Mouse (Mus musculus) midbrain, embryonic 16.5 days (tissue): Measurements from ENCODE around the gene Sema4a. TPM values are rescaled to one million over a fixed set of nuclear protein-coding genes. Genes with fewer than 3 reads are reported as not detected.

Source experiments
- ATAC-seq: fragments of 200-750 bp; cut with Nextera tagmentation; 2 replicates; pipeline ENCODE4 v1.8.0; 2017; ENCODE audit warnings: moderate TSS enrichment
- H3K27ac ChIP-seq: fragments of 300-500 bp; sonication (generic); 2 replicates; pipeline ENCODE4 v1.5.1; 2014; ENCODE audit warnings: mild to moderate bottlenecking, low read length, mixed read lengths
- H3K27me3 ChIP-seq: fragments of 300-500 bp; sonication (generic); 2 replicates; pipeline ENCODE4 v1.6.1; 2014; ENCODE audit warnings: low read depth, low read length, mixed read lengths; ENCODE audit not compliant: control insufficient read depth, insufficient read depth
- H3K36me3 ChIP-seq: fragments of 300-500 bp; sonication (generic); 2 replicates; pipeline ENCODE4 v1.6.1; 2014; ENCODE audit warnings: mild to moderate bottlenecking, low read length, moderate library complexity, mixed read lengths; ENCODE audit not compliant: control insufficient read depth, insufficient read depth
- H3K4me1 ChIP-seq: fragments of 300-500 bp; sonication (generic); 2 replicates; pipeline ENCODE4 v1.6.1; 2014; ENCODE audit warnings: mild to moderate bottlenecking, low read length, mixed read lengths; ENCODE audit not compliant: control insufficient read depth, insufficient read depth
- H3K4me2 ChIP-seq: fragments of 300-500 bp; sonication (generic); 2 replicates; pipeline ENCODE4 v1.6.1; 2014; ENCODE audit warnings: mild to moderate bottlenecking, low read length, mixed read lengths
- H3K4me3 ChIP-seq: fragments of 300-500 bp; sonication (generic); 2 replicates; pipeline ENCODE4 v1.5.1; 2014; ENCODE audit warnings: low read depth, mild to moderate bottlenecking, low read length, moderate library complexity, mixed read lengths
- H3K9ac ChIP-seq: fragments of 300-500 bp; sonication (generic); 2 replicates; pipeline ENCODE4 v1.6.1; 2014; ENCODE audit warnings: low read depth, low read length, mixed read lengths
- H3K9me3 ChIP-seq: fragments of 300-500 bp; sonication (generic); replicated peaks from 2 replicates; pipeline ENCODE4 v1.6.1; 2014; ENCODE audit warnings: mild to moderate bottlenecking, low read length, mixed read lengths; ENCODE audit not compliant: control insufficient read depth, poor library complexity, severe bottlenecking
- WGBS: fragments of 180-500 bp; shearing (Covaris S2); extraction: QIAGEN DNeasy Blood & Tissue Kit; methylation state at CpG from one replicate; pipeline ENCODE4 v1.1.7; 2014; 5-methylcytosine and 5-hydroxymethylcytosine counted together
- polyA plus RNA-seq: library from polyadenylated mRNA; unstranded; fragments of >200 nt; fragmentation: Nextera tagmentation; extraction: Ambion mirVana; gene quantifications from 2 replicates; pipeline ENCODE4 v1.2.1, GENCODE M21; 2015

Gene Sema4a
- polyA plus RNA-seq, 1 experiment from 2014 or later = 44.0 TPM

GRCm38 (mm10) chr3:88479828-88480227, 18.8 kb upstream of the Sema4a start:
- H3K4me3 ChIP-seq = no peak overlapping the region
- H3K9me3 ChIP-seq = no peaks in the 10 kb centered on the region
- H3K4me2 ChIP-seq = no peak overlapping the region
- no peak overlapping the region for H3K27ac ChIP-seq
- no peak overlapping the region for H3K9ac ChIP-seq
- ATAC-seq = no peak
- H3K36me3 ChIP-seq = peaks cover 4% of the 10 kb centered on the region; the same call in 1 of the 2 replicates
- H3K27me3 ChIP-seq = peaks cover 16% of the 10 kb centered on the region
- H3K4me1 ChIP-seq = peaks cover 4% of the 10 kb centered on the region; the same call in 1 of the 2 replicates
- WGBS = 85% methylated on average over 4 of the region's 4 CpGs

GRCm38 (mm10) chr3:88479163-88479562, 18.2 kb upstream of the Sema4a start:
- no peak for ATAC-seq
- 57% methylated on average over 3 of the region's 3 CpGs for WGBS

GRCm38 (mm10) chr3:88477735-88478134, 16.8 kb upstream of the Sema4a start:
- peak; percentile 32; the same call in 1 of the 2 replicates for ATAC-seq
- under 1% methylated on average over 8 of the region's 8 CpGs for WGBS
- Histone ChIP-seq H3K9ac (no peak overlapping the region), H3K9me3 (no peaks in the 10 kb centered on the region), H3K4me3 (no peak overlapping the region), H3K27me3 (peaks cover 5% of the 10 kb centered on the region), H3K4me1 (no peaks in the 10 kb centered on the region), H3K27ac (no peak overlapping the region), H3K36me3 (no peaks in the 10 kb centered on the region), H3K4me2 (no peak overlapping the region)

More at GRCm38 (mm10) chr3:88479163-88479562, 18.2 kb upstream of the Sema4a start:
- no peaks in the 10 kb centered on the region for H3K9me3 ChIP-seq
- H3K4me3 ChIP-seq = no peak overlapping the region
- H3K4me2 ChIP-seq = no peak overlapping the region
- H3K27me3 ChIP-seq = peaks cover 11% of the 10 kb centered on the region
- no peak overlapping the region for H3K9ac ChIP-seq
- no peak overlapping the region for H3K27ac ChIP-seq
- H3K4me1 ChIP-seq = no peaks in the 10 kb centered on the region
- 0 out of 2 replicates have a peak, but pooled peaks cover 4% of the 10 kb centered on the region for H3K36me3 ChIP-seq

- H3K36me3 ChIP-seq = no peaks in the 10 kb centered on the region
- ATAC-seq = no peak
- no peak overlapping the region for H3K4me3 ChIP-seq
- no peak overlapping the region for H3K9ac ChIP-seq
- 69% methylated on average over 6 of the region's 6 CpGs for whole genome bisulfite sequencing
- no peaks in the 10 kb centered on the region for H3K9me3 ChIP-seq
- H3K4me1 ChIP-seq = no peaks in the 10 kb centered on the region
- no peaks in the 10 kb centered on the region for H3K27me3 ChIP-seq
- no peak overlapping the region for H3K4me2 ChIP-seq
- H3K27ac ChIP-seq = no peak overlapping the region
Measured at GRCm38 (mm10) chr3:88476403-88476802, 15.4 kb upstream of the Sema4a start.

GRCm38 (mm10) chr3:88473571-88473970, 12.6 kb upstream of the Sema4a start:
- no peaks in the 10 kb centered on the region for H3K27me3 ChIP-seq
- H3K9ac ChIP-seq = no peak overlapping the region
- H3K4me3 ChIP-seq = no peak overlapping the region
- 100% methylated on average over 1 of the region's 1 CpGs for WGBS
- no peaks in the 10 kb centered on the region for H3K9me3 ChIP-seq
- H3K27ac ChIP-seq = no peak overlapping the region
- H3K4me2 ChIP-seq = no peak overlapping the region
- H3K36me3 ChIP-seq = no peaks in the 10 kb centered on the region
- H3K4me1 ChIP-seq = no peaks in the 10 kb centered on the region
- ATAC-seq = no peak

- no peak overlapping the region for H3K9ac ChIP-seq
- H3K4me3 ChIP-seq = no peak overlapping the region
- H3K9me3 ChIP-seq = no peaks in the 10 kb centered on the region
- H3K27me3 ChIP-seq = no peaks in the 10 kb centered on the region
- 0 out of 2 replicates have a peak, but pooled peaks have one; percentile 39 for ATAC-seq
- H3K4me2 ChIP-seq = no peak overlapping the region
- 18% methylated on average over 5 of the region's 5 CpGs for WGBS
- H3K36me3 ChIP-seq = no peaks in the 10 kb centered on the region
- H3K4me1 ChIP-seq = no peaks in the 10 kb centered on the region
- H3K27ac ChIP-seq = no peak overlapping the region
Measured at GRCm38 (mm10) chr3:88473020-88473419, 12.0 kb upstream of the Sema4a start.

GRCm38 (mm10) chr3:88470943-88471479, 10.0 kb upstream of the Sema4a start:
- H3K36me3 ChIP-seq = no peaks in the 10 kb centered on the region
- WGBS = 80% methylated on average over 10 of the region's 10 CpGs
- H3K4me1 ChIP-seq = no peaks in the 10 kb centered on the region
- no peaks in the 10 kb centered on the region for H3K27me3 ChIP-seq
- H3K4me2 ChIP-seq = no peak overlapping the region
- no peak overlapping the region for H3K27ac ChIP-seq
- H3K4me3 ChIP-seq = no peak overlapping the region
- ATAC-seq = no peak
- H3K9me3 ChIP-seq = no peaks in the 10 kb centered on the region
- H3K9ac ChIP-seq = no peak overlapping the region

- no peaks in the 10 kb centered on the region for H3K27me3 ChIP-seq
- ATAC-seq = no peak
- H3K4me1 ChIP-seq = no peaks in the 10 kb centered on the region
- H3K36me3 ChIP-seq = no peaks in the 10 kb centered on the region
- no peak overlapping the region for H3K4me3 ChIP-seq
- WGBS = 86% methylated on average over 2 of the region's 2 CpGs
- H3K4me2 ChIP-seq = no peak overlapping the region
- H3K27ac ChIP-seq = no peak overlapping the region
- H3K9ac ChIP-seq = no peak overlapping the region
- H3K9me3 ChIP-seq = no peaks in the 10 kb centered on the region
Measured at GRCm38 (mm10) chr3:88469466-88469865, 8.5 kb upstream of the Sema4a start.

GRCm38 (mm10) chr3:88467116-88467824, 6.3 kb upstream of the Sema4a start:
- Histone ChIP-seq H3K36me3 (no peaks in the 10 kb centered on the region), H3K27me3 (no peaks in the 10 kb centered on the region), H3K9ac (peak overlapping the region; percentile 51; the same call in 1 of the 2 replicates), H3K4me2 (no peak overlapping the region), H3K4me3 (no peak overlapping the region), H3K27ac (no peak overlapping the region; the same call in 1 of the 2 replicates), H3K9me3 (no peaks in the 10 kb centered on the region), H3K4me1 (no peaks in the 10 kb centered on the region)
- WGBS = 28% methylated on average over 16 of the region's 16 CpGs
- peak; percentile 80 for ATAC-seq
